Mouse (Mus musculus) CD8-positive naive resting alpha-beta T cell, adult 2 months (primary cell): Measurements from ENCODE around the gene Nfe2l3.

ENCODE experiments used
- DNase-seq, 2 experiments: peaks; one replicate each; pipeline ENCODE4 v3.0.0; 2022; ENCODE audit warnings: low read depth in 2 of 2, low spot score in 2 of 2

Nfe2l3 gene

GRCm38 (mm10) chr6:51442191-51442835 is 9.8 kb downstream of the Nfe2l3 start:
- DNase-seq: peak in 1 of 2 experiments; percentile 27

GRCm38 (mm10) chr6:51452927-51453503 is 20.5 kb downstream of the Nfe2l3 start:
- DNase-seq: no peak

GRCm38 (mm10) chr6:51454949-51455348 is 22.5 kb downstream of the Nfe2l3 start:
- DNase-seq: no peak

GRCm38 (mm10) chr6:51456198-51456597 is 23.7 kb downstream of the Nfe2l3 start:
- DNase-seq: no peak

- DNase-seq: no peak
Measured at GRCm38 (mm10) chr6:51457283-51457682, 24.8 kb downstream of the Nfe2l3 start.

GRCm38 (mm10) chr6:51457770-51458387 is 25.4 kb downstream of the Nfe2l3 start:
- no peak for DNase-seq

GRCm38 (mm10) chr6:51458925-51459312 is 26.4 kb downstream of the Nfe2l3 start:
- DNase-seq: no peak

- DNase-seq: no peak
Measured at GRCm38 (mm10) chr6:51459313-51460020, 27.0 kb downstream of the Nfe2l3 start.

GRCm38 (mm10) chr6:51460021-51460360 is 27.5 kb downstream of the Nfe2l3 start:
- no peak for DNase-seq

- no peak for DNase-seq
Measured at GRCm38 (mm10) chr6:51460363-51460762, 27.9 kb downstream of the Nfe2l3 start.

- no peak for DNase-seq
Measured at GRCm38 (mm10) chr6:51467649-51468048, 35.2 kb downstream of the Nfe2l3 start.

GRCm38 (mm10) chr6:51468891-51469561 is 36.6 kb downstream of the Nfe2l3 start:
- DNase-seq: peak; percentile 66 to 76

- peak; percentile 100 for DNase-seq
Measured at GRCm38 (mm10) chr6:51469715-51470310, 37.3 kb downstream of the Nfe2l3 start, which contains the start of gene Hnrnpa2b1. Gene Hnrnpa2b1, minus strand, starts transcription at chr6:51469894.

GRCm38 (mm10) chr6:51470311-51471178 is 38.1 kb downstream of the Nfe2l3 start, which contains the start of gene Cbx3:
Gene Cbx3, plus strand, starts transcription at chr6:51470360.
- peak; percentile 51 to 66 for DNase-seq

- DNase-seq: no peak
Measured at GRCm38 (mm10) chr6:51471179-51471505, 38.7 kb downstream of the Nfe2l3 start.

GRCm38 (mm10) chr6:51471782-51472181 is 39.3 kb downstream of the Nfe2l3 start:
- DNase-seq: no peak

- DNase-seq: no peak
Measured at GRCm38 (mm10) chr6:51472213-51472612, 39.7 kb downstream of the Nfe2l3 start.

GRCm38 (mm10) chr6:51479136-51479731 is 46.8 kb downstream of the Nfe2l3 start:
- DNase-seq: no peak

GRCm38 (mm10) chr6:51481548-51481947 is 49.1 kb downstream of the Nfe2l3 start:
- DNase-seq: no peak

GRCm38 (mm10) chr6:51483861-51484260 is 51.4 kb downstream of the Nfe2l3 start:
- no peak for DNase-seq
